Mouse (Mus musculus): ENCODE measurements at regions not wholly inside any gene's neighbourhood (a gene's known extent, or its start where the extent isn't known, plus 50 kb on each side); places are given as distances from the start of the nearest gene placed in this dataset.

DNA sequence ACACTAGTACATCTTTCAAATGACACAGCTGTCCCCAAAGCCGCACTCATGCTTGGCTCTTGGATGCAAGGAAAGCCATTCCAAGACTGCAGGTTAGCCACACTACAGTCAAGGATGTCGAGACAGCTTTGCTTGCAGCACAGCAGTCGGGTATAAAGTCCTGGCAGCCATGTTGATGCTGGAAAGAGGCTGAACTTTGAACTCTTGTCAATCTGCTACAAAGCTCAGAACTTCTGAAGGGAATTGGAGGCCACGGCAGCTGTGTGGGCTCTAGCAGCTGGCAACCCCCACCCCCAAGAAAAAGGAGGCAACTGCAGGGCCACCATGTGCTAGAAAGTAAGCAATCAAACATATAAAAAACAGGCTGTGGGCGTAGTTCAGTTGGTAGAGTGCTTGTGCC, 90.0 kb upstream of the Zcchc2 start:
- Histone ChIP-seq H3K4me3 (replicated peaks) (no peak overlapping the region), H3K27me3 (no peaks in the 10 kb centered on the region), H3K27ac (no peak overlapping the region), H3K36me3 (no peaks in the 10 kb centered on the region), H3K9ac (no peak overlapping the region), H3K4me1 (replicated peaks) (no peaks in the 10 kb centered on the region), H3K9me3 (replicated peaks) (no peaks in the 10 kb centered on the region), H3K4me2 (no peak overlapping the region)
- DNase-seq: no peak
- ATAC-seq (ENCODE audit: low read depth): no peak
- WGBS (ENCODE audit: insufficient replicate concordance): 52% methylated on average over 5 of the region's 5 CpGs

DNA sequence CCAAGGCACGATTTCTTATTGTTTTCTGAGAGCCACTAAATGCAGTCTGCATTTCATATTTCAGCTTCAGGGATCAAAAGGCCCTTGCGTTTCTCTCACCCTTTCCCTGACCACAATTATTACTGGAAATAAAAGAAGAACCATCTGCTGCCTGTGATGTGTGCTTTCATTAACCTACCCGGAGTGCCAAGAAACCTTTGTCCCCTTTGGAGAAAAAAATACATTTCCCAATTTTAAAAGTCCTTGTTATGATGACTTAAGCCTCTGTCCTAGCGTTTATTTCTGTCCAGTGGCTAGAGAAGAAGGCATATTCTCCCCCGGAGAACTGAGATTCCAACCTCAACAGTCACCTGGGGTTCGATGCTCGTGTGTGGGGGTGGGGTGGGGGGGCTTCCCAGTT, 89.3 kb upstream of the Zcchc2 start:
- no peaks in the 10 kb centered on the region for H3K27me3 ChIP-seq

DNA sequence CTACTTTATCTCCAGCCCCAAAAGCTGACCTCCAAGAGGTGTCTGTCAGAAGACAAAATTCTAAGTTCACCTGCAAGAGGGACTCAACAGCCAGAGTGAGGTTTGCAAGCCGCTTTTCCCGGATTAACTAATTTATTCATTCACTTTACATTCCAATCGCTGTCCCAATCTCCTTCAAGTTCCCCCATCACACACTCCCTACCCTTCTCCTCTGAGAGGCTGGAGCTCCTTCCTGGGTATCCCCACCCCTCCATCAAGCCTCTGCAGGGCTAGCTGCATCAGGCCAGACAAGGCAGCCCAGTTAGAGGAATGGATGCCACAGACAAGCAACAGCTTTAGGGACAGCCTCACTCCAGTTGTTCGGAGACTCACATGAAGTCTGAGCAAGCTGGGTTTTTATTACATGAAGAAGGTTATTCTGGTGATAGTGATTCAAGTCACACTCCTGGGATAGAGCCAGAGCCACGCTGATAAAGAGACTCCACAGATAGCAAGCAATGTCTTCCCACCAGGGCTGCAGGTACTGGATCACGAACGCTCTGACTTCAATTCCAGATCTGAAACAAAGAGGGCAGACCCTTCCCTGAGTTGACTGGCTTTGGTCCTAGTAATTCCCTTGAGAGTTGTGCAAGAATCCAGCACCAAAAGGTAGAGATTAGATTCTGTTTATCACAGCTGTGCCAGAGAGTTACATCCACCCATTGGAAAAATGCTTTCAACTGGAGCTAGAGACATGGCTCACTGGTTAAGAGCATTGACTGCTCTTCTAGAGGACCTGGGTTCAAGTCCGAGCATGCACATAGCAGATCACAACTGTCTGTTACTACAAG, 86.7 kb upstream of the Zcchc2 start:
- DNase-seq (no peak), ATAC-seq (ENCODE audit: low read depth) (no peak)
- Histone ChIP-seq H3K36me3 (no peaks in the 10 kb centered on the region), H3K4me3 (replicated peaks) (no peak overlapping the region), H3K9me3 (replicated peaks) (no peaks in the 10 kb centered on the region), H3K9ac (no peak overlapping the region), H3K4me1 (replicated peaks) (no peaks in the 10 kb centered on the region), H3K4me2 (no peak overlapping the region), H3K27me3 (no peaks in the 10 kb centered on the region), H3K27ac (no peak overlapping the region)
- WGBS (ENCODE audit: insufficient replicate concordance): 55% methylated on average over 8 of the region's 8 CpGs

More for the DNA sequence above, 89.3 kb upstream of the Zcchc2 start:
- H3K4me1 ChIP-seq (replicated peaks): no peaks in the 10 kb centered on the region
- DNase-seq: no peak
- no peak for ATAC-seq (ENCODE audit: low read depth)
- no peak overlapping the region for H3K4me3 ChIP-seq (replicated peaks)
- H3K27ac ChIP-seq: no peak overlapping the region
- no peaks in the 10 kb centered on the region for H3K36me3 ChIP-seq
- H3K4me2 ChIP-seq: no peak overlapping the region
- WGBS (ENCODE audit: insufficient replicate concordance): 56% methylated on average over 7 of the region's 7 CpGs
- H3K9ac ChIP-seq: no peak overlapping the region
- no peaks in the 10 kb centered on the region for H3K9me3 ChIP-seq (replicated peaks)

DNA sequence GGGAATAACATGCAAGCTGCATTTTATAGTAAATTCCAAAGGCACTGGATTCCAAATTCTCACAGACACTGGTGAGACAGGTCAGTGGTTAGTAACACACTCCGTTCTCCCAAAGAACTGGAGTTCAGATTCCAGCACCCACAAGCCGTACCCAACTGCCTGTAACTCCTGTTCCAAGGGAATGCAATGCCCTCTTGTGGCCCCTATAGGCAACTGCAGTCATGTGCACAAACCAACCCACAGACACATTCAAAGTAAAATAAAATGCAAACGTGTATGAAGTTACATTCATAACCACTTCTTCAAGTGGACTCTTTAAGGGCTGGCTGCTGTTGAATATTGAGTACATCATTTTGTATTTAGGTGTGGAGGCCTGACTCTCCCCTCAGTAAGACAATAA, 85.5 kb upstream of the Zcchc2 start:
- H3K4me3 ChIP-seq (replicated peaks): no peak overlapping the region
- no peaks in the 10 kb centered on the region for H3K9me3 ChIP-seq (replicated peaks)
- no peaks in the 10 kb centered on the region for H3K27me3 ChIP-seq
- H3K4me1 ChIP-seq (replicated peaks): no peaks in the 10 kb centered on the region
- DNase-seq: no peak
- H3K4me2 ChIP-seq: no peak overlapping the region
- WGBS (ENCODE audit: insufficient replicate concordance): 69% methylated on average over 3 of the region's 3 CpGs
- ATAC-seq (ENCODE audit: low read depth): no peak
- no peak overlapping the region for H3K27ac ChIP-seq
- no peak overlapping the region for H3K9ac ChIP-seq
- no peaks in the 10 kb centered on the region for H3K36me3 ChIP-seq

DNA sequence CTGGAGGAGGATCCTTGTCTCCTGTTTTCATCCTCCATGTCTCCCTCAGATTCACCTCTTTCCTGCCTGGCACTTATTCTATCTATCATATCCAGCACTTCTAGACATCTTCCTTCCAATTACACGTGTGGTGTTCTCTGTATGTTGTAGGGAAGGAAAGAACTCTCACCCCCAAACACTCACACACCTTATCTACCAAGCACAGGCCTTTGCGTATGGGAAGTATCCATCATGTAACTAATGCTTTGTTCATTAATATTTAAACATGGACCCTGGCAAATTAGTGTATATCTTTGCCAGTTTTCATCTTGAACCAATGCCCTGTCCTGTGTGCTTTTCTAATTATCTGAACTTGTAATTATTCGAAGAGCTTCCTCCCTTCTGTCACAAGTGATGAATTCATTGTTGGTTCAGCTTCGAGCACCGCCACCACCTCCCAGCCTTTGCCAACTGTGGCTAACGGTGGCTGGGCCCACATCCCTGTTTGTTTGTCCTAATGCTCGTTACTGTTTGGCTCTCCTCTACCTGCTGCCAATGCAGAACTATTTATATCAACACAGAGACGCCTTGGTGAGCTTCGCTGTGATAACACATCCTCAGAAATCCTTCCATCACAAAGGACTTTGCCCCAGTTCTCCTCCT, 84.3 kb upstream of the Zcchc2 start:
- no peak for DNase-seq
- Histone ChIP-seq H3K27ac (no peak overlapping the region), H3K36me3 (no peaks in the 10 kb centered on the region), H3K4me3 (replicated peaks) (no peak overlapping the region), H3K9ac (no peak overlapping the region), H3K4me2 (no peak overlapping the region), H3K9me3 (replicated peaks) (no peaks in the 10 kb centered on the region), H3K4me1 (replicated peaks) (0 out of 2 replicates have a peak, but pooled peaks cover 3% of the 10 kb centered on the region), H3K27me3 (no peaks in the 10 kb centered on the region)
- 46% methylated on average over 9 of the region's 9 CpGs for WGBS (ENCODE audit: insufficient replicate concordance)
- no peak for ATAC-seq (ENCODE audit: low read depth)

DNA sequence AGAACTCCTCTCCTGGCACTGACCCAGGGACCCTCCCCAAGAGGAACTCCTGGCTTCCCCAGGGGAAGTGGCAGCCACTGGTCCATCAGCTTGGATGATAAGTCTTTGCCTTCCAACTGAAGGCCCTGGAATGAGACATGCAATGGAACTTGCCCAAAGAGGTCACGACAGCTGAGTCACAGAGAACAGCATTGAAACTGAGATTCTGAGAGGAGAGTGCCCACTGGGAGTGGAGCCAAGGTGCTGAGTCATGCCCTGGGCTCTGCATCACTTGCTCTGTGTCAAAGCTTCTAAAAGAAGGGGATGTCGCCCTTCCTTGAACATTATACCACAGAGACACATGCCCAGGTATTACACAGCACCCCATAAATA, 83.8 kb upstream of the Zcchc2 start:
- no peak for DNase-seq
- WGBS (ENCODE audit: insufficient replicate concordance): 52% methylated on average over 2 of the region's 2 CpGs

DNA sequence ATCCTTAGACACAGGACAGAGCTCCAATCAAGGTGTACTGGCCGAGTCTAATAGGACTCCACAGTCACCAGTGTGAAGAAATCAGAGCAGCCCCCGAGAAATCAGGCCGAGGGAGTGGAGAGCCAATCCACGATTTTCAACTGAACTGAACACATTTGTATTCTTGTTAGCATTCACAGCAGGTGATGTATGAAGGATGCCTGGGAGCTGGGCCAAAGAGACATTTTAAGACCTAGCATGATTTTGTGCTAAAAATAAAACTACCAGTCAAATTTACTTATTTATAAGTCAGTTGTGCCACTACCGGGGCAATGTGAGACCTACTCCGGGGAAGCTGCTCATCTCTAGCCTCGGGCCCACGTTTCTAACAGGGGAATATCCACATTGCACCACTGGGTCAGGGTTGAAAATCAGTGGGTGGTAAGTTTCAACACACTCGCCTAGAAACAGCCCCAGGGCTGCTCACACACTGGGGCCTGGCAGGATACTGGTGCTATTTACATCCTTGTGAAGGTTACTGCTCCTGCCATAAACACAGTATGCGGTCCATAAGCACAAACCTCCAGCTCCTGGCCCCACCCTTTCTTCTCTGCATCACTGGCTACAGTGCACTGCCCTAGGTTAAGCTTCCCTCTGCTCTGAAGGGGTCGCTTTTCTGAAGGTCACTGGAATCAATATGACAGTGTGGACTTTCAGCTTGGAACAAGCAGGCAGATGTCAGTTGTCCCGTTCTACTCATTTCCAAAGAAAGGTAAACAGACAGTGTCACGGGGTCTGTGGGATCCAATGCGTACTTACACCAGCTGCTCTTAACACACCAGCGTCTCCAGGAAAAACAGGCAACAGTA, 82.0 kb upstream of the Zcchc2 start:
- ATAC-seq (ENCODE audit: low read depth): peak; percentile 77
- H3K9ac ChIP-seq: no peak overlapping the region
- H3K36me3 ChIP-seq: no peaks in the 10 kb centered on the region
- WGBS (ENCODE audit: insufficient replicate concordance): 53% methylated on average over 15 of the region's 15 CpGs
- no peaks in the 10 kb centered on the region for H3K27me3 ChIP-seq
- H3K9me3 ChIP-seq (replicated peaks): no peaks in the 10 kb centered on the region
- no peak overlapping the region for H3K4me3 ChIP-seq (replicated peaks)
- 0 out of 2 replicates have a peak, but pooled peaks cover 3% of the 10 kb centered on the region for H3K4me1 ChIP-seq (replicated peaks)
- peak overlapping the region; percentile 55 for H3K27ac ChIP-seq
- no peak for DNase-seq
- H3K4me2 ChIP-seq: no peak overlapping the region

More for the DNA sequence above, 83.8 kb upstream of the Zcchc2 start:
- ATAC-seq (ENCODE audit: low read depth): no peak
- Histone ChIP-seq H3K27me3 (no peaks in the 10 kb centered on the region), H3K4me3 (replicated peaks) (no peak overlapping the region), H3K27ac (no peak overlapping the region), H3K4me2 (no peak overlapping the region), H3K9me3 (replicated peaks) (no peaks in the 10 kb centered on the region), H3K9ac (no peak overlapping the region), H3K4me1 (replicated peaks) (0 out of 2 replicates have a peak, but pooled peaks cover 3% of the 10 kb centered on the region), H3K36me3 (no peaks in the 10 kb centered on the region)

DNA sequence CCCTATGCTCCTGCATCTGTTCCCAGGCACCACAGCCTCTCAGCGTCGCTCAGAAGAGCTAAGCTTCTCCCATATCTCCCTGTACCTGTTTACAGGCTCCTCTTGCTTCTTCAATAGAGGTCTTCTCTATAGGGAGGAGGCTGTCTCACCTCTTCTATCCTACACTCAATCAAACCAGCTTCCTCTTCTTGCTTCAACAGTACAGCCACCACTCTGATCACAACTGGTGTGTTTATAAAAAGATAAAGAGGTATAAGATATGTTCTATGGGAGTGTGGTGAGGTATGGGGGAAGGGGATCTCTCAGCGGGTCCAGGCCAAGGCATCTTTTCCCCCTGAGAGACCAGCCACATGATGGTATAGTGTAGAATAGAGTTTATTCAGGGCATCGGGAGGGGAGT, 81.1 kb upstream of the Zcchc2 start:
- H3K36me3 ChIP-seq: no peaks in the 10 kb centered on the region
- DNase-seq (no peak), ATAC-seq (ENCODE audit: low read depth) (no peak)
- 0 out of 2 replicates have a peak, but pooled peaks cover 3% of the 10 kb centered on the region for H3K4me1 ChIP-seq (replicated peaks)
- no peak overlapping the region for H3K4me2 ChIP-seq
- 58% methylated on average over 4 of the region's 4 CpGs for WGBS (ENCODE audit: insufficient replicate concordance)
- no peak overlapping the region; the same call in 1 of the 2 replicates for H3K27ac ChIP-seq
- H3K4me3 ChIP-seq (replicated peaks): no peak overlapping the region
- no peaks in the 10 kb centered on the region for H3K27me3 ChIP-seq
- no peak overlapping the region for H3K9ac ChIP-seq
- no peaks in the 10 kb centered on the region for H3K9me3 ChIP-seq (replicated peaks)

DNA sequence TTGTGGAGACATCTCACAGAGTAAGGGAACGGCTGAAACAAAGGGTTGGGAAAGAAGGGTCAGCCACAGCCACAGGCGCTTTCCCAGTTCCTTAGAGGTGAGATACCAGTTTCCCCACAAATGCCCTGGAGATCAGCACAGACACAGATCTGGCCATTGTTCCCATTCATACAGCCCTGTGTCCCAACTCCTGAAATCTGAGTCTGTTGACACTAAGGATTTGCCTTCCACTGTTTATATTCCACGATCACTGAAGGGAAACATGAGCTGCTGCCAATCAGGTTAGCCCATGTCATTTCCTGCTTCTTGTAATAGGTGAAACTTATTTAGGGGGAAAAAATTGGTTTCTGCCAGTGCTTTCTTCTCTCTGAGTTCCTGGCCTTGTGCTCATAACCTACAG, 78.5 kb upstream of the Zcchc2 start:
- no peaks in the 10 kb centered on the region for H3K9me3 ChIP-seq (replicated peaks)
- no peak overlapping the region for H3K9ac ChIP-seq
- H3K4me3 ChIP-seq (replicated peaks): no peak overlapping the region
- DNase-seq (no peak), ATAC-seq (ENCODE audit: low read depth) (no peak)
- no peaks in the 10 kb centered on the region for H3K27me3 ChIP-seq
- 41% methylated on average over 3 of the region's 3 CpGs for WGBS (ENCODE audit: insufficient replicate concordance)
- no peak overlapping the region for H3K4me2 ChIP-seq
- no peaks in the 10 kb centered on the region for H3K36me3 ChIP-seq
- H3K27ac ChIP-seq: no peak overlapping the region
- 0 out of 2 replicates have a peak, but pooled peaks cover 3% of the 10 kb centered on the region for H3K4me1 ChIP-seq (replicated peaks)

DNA sequence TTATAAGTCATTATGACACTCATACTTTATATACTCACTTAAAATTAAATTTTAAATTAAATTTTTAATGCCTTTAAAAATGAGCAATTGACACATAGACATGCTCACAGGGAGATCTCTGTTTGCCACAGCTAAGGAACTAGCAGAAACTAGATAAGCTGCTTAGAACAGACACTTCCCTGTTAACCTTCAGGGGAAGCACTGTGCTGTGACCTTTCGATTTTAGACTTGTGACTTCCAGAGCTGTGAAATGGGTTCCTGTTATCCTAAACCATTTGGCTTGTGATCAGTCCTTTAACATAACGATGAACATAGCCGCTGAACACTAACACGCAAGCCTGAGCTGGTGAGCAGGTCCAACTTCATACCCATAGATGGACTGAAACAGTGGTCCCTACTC, 68.4 kb upstream of the Zcchc2 start:
- no peaks in the 10 kb centered on the region for H3K36me3 ChIP-seq
- WGBS (ENCODE audit: insufficient replicate concordance): 66% methylated on average over 4 of the region's 4 CpGs
- no peak overlapping the region for H3K9ac ChIP-seq
- no peaks in the 10 kb centered on the region for H3K27me3 ChIP-seq
- H3K27ac ChIP-seq: no peak overlapping the region
- DNase-seq (no peak), ATAC-seq (ENCODE audit: low read depth) (no peak)
- H3K9me3 ChIP-seq (replicated peaks): no peaks in the 10 kb centered on the region
- no peak overlapping the region for H3K4me2 ChIP-seq
- peaks cover 3% of the 10 kb centered on the region for H3K4me1 ChIP-seq (replicated peaks)
- H3K4me3 ChIP-seq (replicated peaks): no peak overlapping the region

DNA sequence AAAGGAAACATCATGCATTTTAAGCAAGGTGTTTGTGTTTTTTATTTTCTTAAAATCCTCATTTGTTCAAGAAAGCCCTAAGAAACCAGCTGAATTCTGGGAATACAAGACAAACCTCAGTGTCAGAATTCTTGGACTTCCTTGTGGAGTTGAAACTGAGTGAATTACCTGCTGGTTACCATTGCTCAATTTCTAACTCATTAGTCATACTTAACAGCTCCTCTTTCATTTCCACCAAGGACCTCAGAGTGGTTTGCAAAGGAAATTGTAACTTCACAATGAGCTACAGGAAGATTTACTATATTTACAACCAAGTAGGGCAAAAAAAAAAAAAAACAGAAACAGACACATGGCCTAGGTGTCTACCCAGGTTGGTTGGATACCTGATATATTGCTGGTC, 67.6 kb upstream of the Zcchc2 start:
- peaks cover 3% of the 10 kb centered on the region for H3K4me1 ChIP-seq (replicated peaks)
- no peak overlapping the region for H3K4me3 ChIP-seq (replicated peaks)
- no peak overlapping the region for H3K9ac ChIP-seq
- no peaks in the 10 kb centered on the region for H3K36me3 ChIP-seq
- ATAC-seq (ENCODE audit: low read depth) (no peak), DNase-seq (no peak)
- H3K9me3 ChIP-seq (replicated peaks): no peaks in the 10 kb centered on the region
- no peaks in the 10 kb centered on the region for H3K27me3 ChIP-seq
- H3K4me2 ChIP-seq: no peak overlapping the region
- H3K27ac ChIP-seq: no peak overlapping the region

Measured in liver, embryonic 13.5 days (tissue).